Comparison of ENCODE assay signal across 9 mouse cellular contexts in genomic region chr1:90440638-90441037, GRCm38 (mm10).
DNase-seq lines count a peak whose midpoint lies in the region; ATAC-seq lines count a peak whose summit lies in the region.
"Had no signal": no experiment of that assay in that cellular context is flagged by ENCODE, and none has a peak within 500 bp of the region (broad histone marks: within the 10 kb centered on the region; RNA-seq: fewer than 3 reads in every experiment).

No protein-coding gene starts in this region.

- H3K36me3 ChIP-seq in hindbrain, embryonic 11.5 days (ENCODE audit: control insufficient read depth, insufficient read depth, low read length) = no peaks in the 10 kb centered on the region
- H3K36me3 ChIP-seq in midbrain, embryonic 10.5 days = no peaks in the 10 kb centered on the region

- peak; percentile 47; the same call in 1 of the 2 replicates for ATAC-seq in hindbrain, embryonic 11.5 days (ENCODE audit: low FRiP score)

- H3K4me1 ChIP-seq in hindbrain, embryonic 11.5 days (replicated peaks; ENCODE audit: control insufficient read depth, insufficient read depth, low read length) = peaks cover 3% of the 10 kb centered on the region; the same call in 1 of the 2 replicates
- peaks cover 58% of the 10 kb centered on the region for H3K4me1 ChIP-seq in midbrain, embryonic 10.5 days

- 19% methylated on average over 1 of the region's 1 CpGs for WGBS in hindbrain, embryonic 11.5 days
- WGBS in midbrain, embryonic 10.5 days = 14% methylated on average over 1 of the region's 1 CpGs

- peaks cover 2% of the 10 kb centered on the region; the same call in 1 of the 2 replicates for H3K27me3 ChIP-seq in hindbrain, embryonic 11.5 days (ENCODE audit: control insufficient read depth, insufficient read depth, low read length)
- H3K27me3 ChIP-seq in midbrain, embryonic 10.5 days (ENCODE audit: low read depth, poor library complexity, severe bottlenecking) = peaks cover 9% of the 10 kb centered on the region; the same call in 1 of the 2 replicates

- H3K27ac ChIP-seq in hindbrain, embryonic 11.5 days (ENCODE audit: low read depth, low read length) = no peak overlapping the region
- peak overlapping the region; percentile 42 for H3K27ac ChIP-seq in midbrain, embryonic 10.5 days (replicated peaks)
- H3K27ac ChIP-seq: macrophage had no signal

- H3K4me2 ChIP-seq in hindbrain, embryonic 11.5 days (replicated peaks; ENCODE audit: low read depth, low read length) = no peak overlapping the region

- peak; percentile 9 for DNase-seq in 3T3-L1 (ENCODE audit: low read depth, low spot score)
- peak; percentile 17 for DNase-seq in brain, adult 2 months (ENCODE audit: low read depth, low spot score)
- no peak for DNase-seq in hindbrain, embryonic 11.5 days (ENCODE audit: low spot score)
- DNase-seq in midbrain, embryonic 10.5 days (ENCODE audit: low spot score) = peak; percentile 33
- DNase-seq in T-cell, adult 2 months (ENCODE audit: low spot score) = no peak
- DNase-seq in adrenal gland, adult 8-10 months = no peak
- DNase-seq in retina, embryonic 14.5 days (ENCODE audit: low spot score) = no peak
- DNase-seq: right cerebral cortex, postnatal 4 days had no signal

- no peak overlapping the region for H3K4me3 ChIP-seq in hindbrain, embryonic 11.5 days (ENCODE audit: low read depth, low read length)
- no peak overlapping the region for H3K4me3 ChIP-seq in midbrain, embryonic 10.5 days

- no peaks in the 10 kb centered on the region for H3K9me3 ChIP-seq in hindbrain, embryonic 11.5 days (ENCODE audit: control insufficient read depth, low read length)
- H3K9me3 ChIP-seq in midbrain, embryonic 10.5 days (replicated peaks) = 0 out of 2 replicates have a peak, but pooled peaks cover 4% of the 10 kb centered on the region

- H3K9ac ChIP-seq in hindbrain, embryonic 11.5 days (ENCODE audit: low read depth, low read length) = no peak overlapping the region

Comparison
In these comparisons a context has a peak if more than half of its experiments do, and no peak if none do; other contexts are left out.
1. DNase-seq: peak in 3T3-L1 (single experiment), brain, adult 2 months (single experiment) and midbrain, embryonic 10.5 days (single experiment); none in hindbrain, embryonic 11.5 days (single experiment), T-cell, adult 2 months (single experiment), adrenal gland, adult 8-10 months (single experiment) and retina, embryonic 14.5 days (single experiment).